Mouse (Mus musculus) brain, adult 2 months (tissue): ENCODE results near the gene Plod1.

ENCODE experiments used
- DNase-seq: peaks from one replicate; pipeline ENCODE4 v3.0.0; 2011; ENCODE audit warnings: low read depth, low spot score

The Plod1 gene

DNA sequence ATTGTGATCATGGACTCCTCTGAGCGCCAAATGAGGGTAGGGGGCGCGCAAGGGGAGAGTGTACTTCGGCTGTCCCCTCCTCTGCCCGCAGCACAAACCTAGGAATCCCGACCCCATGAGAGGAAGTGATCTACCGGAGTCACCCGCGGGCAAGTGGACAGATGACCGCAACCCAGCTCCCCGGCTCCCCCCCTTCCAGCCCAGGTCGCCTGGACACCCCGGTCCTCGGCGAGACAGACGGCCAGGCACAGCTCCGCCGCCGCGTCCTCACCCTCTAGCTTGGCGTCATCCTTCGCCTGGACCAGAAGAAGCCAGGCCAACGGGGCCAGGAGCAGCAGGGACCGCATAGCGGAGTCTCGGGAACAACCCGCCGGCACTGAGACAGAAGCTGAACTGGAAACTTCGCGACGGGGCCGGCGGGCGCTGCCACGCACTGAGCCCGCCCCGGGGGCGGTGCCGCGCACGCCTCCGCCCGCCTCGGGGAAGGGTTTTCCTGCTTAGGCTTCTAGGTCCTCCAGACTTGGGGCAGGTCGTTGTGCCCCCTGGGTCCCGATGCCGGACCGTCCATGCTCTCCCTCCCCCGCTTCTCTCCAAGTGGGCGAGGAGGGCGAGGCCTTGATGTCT lies at the start of gene Plod1:
Plod1 (minus strand) TSS at position 437 of the 624 bp plus-strand sequence.
- DNase-seq = peak; percentile 71

GRCm38 (mm10) chr4:147985205-147986132 lies 48.9 kb upstream of the Plod1 start, which contains the start of gene Nppb:
Gene Nppb, plus strand, starts transcription at chr4:147985788.
- no peak for DNase-seq

DNA sequence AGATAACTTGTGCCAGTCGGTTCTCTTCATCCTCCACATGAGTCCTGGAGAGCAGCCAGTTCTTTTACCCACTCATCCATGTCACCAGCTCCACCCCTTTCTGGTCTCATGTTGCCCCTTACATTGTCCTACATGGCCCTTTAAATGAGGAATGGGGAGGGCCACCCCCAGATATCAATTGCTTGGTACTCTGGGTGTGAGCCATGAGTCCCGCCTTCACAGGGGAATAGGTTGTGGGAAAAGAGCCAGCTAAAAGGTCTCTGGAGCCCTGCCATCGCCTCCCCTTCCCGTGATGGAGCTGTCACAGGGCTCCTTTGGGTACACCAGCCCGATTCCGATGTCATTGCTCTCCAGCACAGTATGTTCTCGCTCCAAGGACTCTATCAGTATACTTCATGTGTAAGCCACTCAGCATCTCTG lies 42.9 kb upstream of the Plod1 start:
- no peak for DNase-seq

GRCm38 (mm10) chr4:147978391-147978790 lies 41.8 kb upstream of the Plod1 start:
- no peak for DNase-seq

DNA sequence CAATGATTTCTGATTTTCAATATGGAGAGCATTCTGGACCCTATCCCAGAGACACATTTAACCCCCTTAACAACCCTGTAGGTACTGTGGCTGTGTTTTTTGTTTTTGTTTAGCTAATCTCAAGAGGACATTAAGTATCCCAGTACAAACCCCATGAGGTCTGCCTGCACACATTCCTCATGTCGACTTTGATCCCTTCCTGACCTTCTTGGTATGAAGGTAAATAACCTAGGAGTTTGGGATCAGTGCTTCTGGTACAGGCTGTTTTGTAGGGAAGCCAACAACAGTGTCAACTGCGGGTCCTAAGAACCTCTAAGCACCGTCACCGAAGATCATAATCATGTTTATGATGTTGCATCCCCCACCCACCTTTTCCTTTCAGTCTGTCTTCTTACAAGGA lies 41.2 kb upstream of the Plod1 start:
- no peak for DNase-seq

DNA sequence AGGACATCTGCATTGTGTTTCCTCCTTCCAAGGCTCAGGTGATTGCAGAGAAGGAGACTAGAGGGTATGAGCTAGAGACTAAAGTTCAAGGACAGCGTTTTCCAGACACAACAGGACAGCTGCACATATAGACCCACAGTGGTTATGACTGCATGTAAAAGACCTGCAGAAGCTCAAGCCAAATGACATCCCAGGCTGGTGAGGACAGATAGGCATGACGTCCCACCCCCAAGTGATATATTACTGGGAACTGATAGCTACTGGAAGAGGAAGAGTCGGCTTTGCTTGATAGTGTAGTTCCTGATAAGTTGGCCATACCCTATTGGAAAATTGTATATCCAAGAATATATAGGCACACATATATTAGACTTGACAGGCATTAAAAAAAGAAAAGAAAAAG lies 39.7 kb upstream of the Plod1 start:
- DNase-seq = no peak

DNA sequence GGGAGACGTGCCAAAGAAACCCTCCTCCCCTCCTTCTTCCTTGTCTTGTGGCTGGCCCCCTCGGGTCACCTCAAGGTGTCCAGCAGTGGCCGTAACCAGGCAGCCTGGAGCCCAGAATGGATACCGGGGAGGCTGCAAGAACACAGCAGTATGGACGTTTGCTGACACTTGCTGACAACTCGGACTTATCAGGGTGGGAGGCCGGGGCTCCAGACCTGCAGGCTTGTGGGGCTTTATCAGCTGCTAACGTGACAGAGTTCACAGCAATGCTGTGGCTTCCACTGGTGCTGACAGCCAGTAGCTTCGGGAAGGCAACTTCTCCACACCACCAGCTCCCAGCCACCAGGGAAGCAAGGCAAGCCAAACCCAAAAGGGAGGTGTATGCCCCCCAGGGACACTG lies 32.8 kb upstream of the Plod1 start:
- no peak for DNase-seq

DNA sequence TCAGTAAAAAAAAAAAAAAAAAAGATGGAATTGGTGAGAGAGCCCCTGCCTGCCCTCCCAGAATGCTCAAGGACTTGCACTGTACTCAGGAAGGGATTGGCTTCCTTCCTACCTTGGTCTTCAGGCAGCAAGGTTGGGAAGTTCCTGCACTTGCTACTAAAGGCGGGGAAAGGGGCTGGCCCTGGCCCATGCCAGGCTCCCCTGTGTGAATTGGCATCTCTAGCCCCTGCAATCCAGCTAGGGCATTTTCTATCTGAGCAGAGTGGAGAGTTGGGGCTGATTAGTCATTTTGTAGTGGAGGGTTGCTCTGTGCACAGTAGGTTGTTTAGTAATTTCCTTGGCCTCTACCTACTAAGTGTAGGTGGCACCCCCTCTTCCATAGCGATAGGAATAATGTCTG lies 32.2 kb upstream of the Plod1 start:
- DNase-seq = no peak

DNA sequence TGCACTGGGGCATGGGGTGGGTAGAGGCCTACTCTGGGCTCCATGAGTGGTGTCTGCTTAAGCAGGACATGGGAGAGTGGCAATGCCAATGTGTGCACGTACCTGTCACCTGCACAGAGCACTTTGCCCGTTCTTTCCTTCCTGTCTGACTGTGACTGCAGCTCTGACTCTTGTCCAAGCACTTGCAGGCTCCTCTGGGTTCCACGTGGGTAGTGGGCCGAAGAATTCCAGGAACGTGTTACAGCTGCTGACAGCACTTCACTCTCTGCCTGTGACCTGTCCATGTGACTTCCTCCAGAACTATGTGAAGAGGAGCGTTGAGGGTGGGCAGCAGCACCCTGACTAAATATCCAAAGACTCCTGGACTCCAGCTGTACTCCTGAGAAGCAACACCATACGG lies 29.1 kb upstream of the Plod1 start:
- no peak for DNase-seq

GRCm38 (mm10) chr4:147963623-147964022 lies 27.1 kb upstream of the Plod1 start:
- DNase-seq = no peak

DNA sequence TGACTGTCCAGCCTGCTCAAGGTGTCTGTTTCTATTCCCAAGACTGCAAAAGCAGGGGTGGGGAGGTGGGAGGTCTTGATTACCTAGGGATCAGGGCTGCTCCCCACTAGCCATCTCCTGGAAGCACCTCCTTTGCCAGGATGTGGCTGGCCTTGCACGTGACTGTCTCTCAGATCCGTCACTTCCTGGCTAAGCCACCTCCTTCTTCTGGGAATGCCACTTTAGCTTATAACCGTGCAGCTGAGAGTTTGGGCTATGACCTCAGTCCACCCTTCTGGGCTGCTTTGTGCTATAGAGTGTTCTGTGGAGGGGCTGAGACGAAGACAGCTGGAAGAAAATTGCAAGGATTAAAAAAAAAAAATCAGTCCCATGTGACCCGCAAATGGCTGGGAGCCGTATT lies 26.2 kb upstream of the Plod1 start:
- DNase-seq = peak; percentile 54

GRCm38 (mm10) chr4:147959881-147960831 lies 23.6 kb upstream of the Plod1 start:
- DNase-seq = peak; percentile 88

- no peak for DNase-seq
These were observed 20.6 kb upstream of the Plod1 start for GRCm38 (mm10) chr4:147957141-147957540.

- peak; percentile 74 for DNase-seq
These were observed 17.0 kb upstream of the Plod1 start for GRCm38 (mm10) chr4:147953590-147953989.

DNA sequence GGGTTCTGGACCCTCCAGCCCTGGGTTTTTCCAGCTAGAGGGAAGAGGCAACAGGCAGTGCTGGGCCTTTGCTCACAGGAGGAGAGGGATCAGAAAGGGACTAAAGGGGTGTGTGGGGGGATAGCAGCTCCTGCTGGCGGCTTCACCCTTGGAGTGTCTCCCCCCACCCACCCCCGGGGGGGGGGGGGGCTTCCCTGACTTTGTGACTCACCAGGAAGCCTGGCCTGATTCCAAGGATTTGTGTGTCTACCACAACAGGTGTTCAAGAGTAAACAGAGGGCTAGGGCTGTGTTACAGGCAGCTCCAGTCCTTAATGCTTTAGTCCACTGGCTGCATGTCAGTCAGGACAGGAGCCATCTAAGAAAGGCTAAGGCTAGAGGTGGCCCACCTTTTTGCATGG lies 10.9 kb upstream of the Plod1 start:
- no peak for DNase-seq

DNA sequence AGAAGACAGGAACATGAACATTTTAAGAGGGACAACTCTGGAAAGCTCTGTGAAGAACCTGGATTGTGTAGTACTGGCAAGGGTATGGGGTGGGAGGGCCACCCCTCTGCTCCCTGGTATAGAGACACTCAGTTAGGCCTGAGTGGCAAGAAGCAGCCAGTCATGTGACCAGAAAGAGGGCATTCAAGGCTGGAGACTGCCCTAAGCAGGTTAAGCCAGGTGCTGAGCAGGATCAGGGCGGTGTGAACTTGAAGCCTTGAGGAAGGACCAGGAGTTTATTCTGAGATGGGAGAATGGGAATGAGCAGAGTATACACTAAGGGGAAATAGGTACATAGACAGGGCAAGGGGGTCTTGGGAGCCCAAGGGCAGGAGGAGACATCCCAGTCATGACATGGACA lies 6.4 kb upstream of the Plod1 start:
- no peak for DNase-seq

DNA sequence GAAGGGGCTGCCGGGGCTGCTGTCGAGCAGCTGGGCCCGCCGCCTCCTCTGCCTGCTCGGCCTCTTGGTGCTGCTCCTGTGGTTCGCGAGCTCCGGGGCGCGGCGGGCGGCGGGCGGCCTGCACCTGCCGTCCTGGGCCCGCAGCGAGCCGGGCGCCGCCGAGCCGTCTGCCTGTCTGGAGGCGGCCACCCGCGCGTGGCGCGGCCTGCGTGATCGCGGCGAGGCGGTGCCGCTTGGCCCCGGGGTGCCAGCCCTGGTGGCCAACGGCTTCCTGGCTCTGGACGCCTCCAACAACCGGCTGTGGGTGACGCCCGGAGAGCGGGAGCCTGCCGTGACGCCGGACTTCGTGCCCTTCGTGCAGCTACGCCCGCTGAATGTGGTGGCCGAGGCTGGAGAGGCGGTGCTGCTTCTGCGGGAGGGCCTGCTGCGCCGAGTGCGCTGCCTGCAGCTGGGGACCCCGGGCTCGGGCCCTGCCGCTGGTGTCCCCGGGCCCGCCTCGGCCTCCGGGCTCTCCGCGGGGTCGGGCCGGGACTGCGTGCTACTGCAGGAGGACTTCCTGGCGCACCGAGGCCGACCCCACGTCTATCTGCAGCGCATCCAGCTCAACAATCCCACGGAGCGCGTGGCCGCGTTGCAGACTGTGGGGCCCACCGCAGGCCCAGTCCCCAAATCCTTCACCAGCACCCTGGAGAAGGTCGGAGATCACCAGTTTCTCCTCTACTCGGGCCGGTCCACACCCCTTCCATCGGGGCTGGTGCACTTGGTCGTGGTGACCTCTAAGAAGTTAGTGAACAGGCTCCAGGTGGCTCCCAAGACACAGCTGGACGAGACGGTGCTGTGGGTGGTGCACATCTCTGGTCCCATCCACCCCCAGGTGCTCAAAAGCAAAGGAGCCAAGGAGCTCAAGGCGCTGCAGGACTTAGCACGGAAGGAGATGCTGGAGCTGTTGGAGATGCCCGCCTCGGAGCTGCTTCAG lies 4.8 kb upstream of the Plod1 start:
- no peak for DNase-seq

- peak; percentile 96 for DNase-seq
These were observed 4.0 kb upstream of the Plod1 start, which contains the start of gene 2510039O18Rik for GRCm38 (mm10) chr4:147940576-147941044. Gene 2510039O18Rik, plus strand, starts transcription at chr4:147940895.

GRCm38 (mm10) chr4:147940111-147940510 lies 3.5 kb upstream of the Plod1 start:
- peak; percentile 84 for DNase-seq
